Mouse (Mus musculus) A20 (cell line): Measurements from ENCODE around the gene Kit.

Experiments used
- DNase-seq: peaks from one replicate; pipeline ENCODE4 v3.0.0-alpha.2; 2011; ENCODE audit warnings: low read depth, low spot score

Kit gene

GRCm38 (mm10) chr5:75574852-75575566, at the start of gene Kit:
Kit (plus strand) TSS chr5:75574916.
- DNase-seq, result no peak

GRCm38 (mm10) chr5:75536156-75536555, 38.6 kb upstream of the Kit start:
- DNase-seq, result no peak

GRCm38 (mm10) chr5:75537717-75538116, 37.0 kb upstream of the Kit start:
- no peak for DNase-seq

GRCm38 (mm10) chr5:75538458-75538857, 36.3 kb upstream of the Kit start:
- DNase-seq, result no peak

GRCm38 (mm10) chr5:75539098-75539497, 35.6 kb upstream of the Kit start:
- no peak for DNase-seq

GRCm38 (mm10) chr5:75543757-75544156, 31.0 kb upstream of the Kit start:
- no peak for DNase-seq

GRCm38 (mm10) chr5:75544472-75545264, 30.0 kb upstream of the Kit start:
- no peak for DNase-seq

- no peak for DNase-seq
Observed at GRCm38 (mm10) chr5:75545265-75545643, 29.5 kb upstream of the Kit start.

- DNase-seq, result no peak
Observed at GRCm38 (mm10) chr5:75553021-75553420, 21.7 kb upstream of the Kit start.

GRCm38 (mm10) chr5:75557636-75558035, 17.1 kb upstream of the Kit start:
- no peak for DNase-seq

DNA sequence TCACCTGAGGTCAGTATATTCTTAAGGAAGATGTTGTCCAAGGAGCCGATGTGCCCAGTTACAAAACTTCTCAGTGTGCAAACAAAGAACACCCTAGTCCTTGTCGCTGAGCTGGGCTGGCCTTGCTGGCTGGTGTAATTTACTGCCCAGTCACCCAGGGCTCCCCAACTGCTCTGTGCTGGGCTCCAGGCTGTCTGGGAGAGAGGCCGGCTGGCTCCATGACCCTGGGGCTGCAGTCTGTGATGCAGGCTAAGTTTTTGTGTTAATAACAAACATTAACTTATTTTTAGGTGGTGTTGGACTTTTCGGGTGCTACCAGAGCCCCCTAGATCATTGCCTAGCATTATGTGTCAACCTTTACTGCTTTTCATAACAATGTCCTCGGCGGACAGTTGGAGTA, 15.4 kb upstream of the Kit start:
- no peak for DNase-seq

DNA sequence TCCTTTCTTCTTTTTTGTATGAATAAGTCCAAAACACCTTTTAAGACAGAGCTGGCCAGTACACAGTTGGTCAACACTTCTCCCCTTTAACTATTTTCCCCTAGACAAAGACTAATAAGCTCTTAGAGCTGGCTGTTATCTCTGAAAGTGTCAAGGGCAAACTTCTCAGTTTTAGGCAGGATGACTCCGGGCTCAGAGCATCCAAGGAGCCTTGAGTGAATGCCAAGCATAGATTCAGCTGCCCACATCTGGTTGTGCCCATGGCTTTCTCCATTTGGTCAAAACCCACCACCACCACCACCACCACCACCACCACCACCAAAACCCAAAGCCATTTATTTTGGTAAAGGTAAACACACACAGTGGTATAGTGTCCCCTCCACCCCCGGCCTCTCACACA, 13.5 kb upstream of the Kit start:
- no peak for DNase-seq

GRCm38 (mm10) chr5:75574151-75574851, 415 bp upstream of the Kit start:
- DNase-seq, result no peak

DNA sequence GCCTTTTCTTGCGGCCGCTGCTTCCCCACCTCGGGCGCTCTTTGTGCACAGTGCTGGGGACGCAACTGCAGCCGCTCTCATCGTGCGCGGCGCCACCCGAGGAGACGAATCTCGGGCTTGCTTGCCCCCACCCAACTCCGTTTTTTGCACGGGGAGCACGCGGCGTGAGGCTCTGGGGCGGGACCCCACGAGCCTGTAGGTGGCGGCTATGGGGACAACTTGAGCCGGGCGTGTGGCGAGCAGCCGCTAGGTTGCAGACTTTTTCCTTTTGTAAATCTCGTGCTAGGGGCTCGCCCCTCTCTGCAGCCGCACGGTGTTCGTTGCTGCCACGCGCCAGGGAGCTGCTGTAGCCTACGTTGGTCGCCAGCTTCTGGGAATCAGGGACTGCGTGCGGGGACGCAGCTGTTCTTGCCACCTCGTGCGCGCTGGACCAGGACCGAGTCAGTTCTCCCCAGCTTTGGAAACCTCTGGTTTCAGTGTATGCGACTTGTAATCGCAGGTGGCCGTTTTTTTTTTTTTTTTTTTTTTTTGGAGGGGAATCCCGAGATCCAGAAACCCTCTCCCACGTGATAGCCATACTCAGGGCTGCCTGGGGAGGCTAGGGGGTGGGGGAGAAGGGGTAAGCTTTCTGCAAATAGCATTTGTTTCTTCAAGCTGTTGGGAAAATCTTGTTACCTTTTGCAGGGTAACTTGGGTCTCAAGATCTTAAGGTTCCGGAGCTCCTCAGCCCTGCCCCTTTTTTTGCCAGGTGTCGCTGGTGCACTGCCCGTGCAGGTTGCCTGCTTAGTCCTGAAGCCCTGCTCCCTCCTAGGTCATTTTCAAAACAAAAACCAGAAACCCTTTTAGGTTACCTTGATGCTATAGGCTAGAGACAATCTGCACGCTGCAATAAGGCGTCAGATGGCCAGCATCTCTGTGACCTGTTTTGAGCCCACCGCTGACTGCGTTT, 1.1 kb downstream of the Kit start:
- DNase-seq, result no peak

- no peak for DNase-seq
Observed at GRCm38 (mm10) chr5:75576741-75577140, 2.0 kb downstream of the Kit start.

GRCm38 (mm10) chr5:75578141-75578540, 3.4 kb downstream of the Kit start:
- no peak for DNase-seq

- DNase-seq, result no peak
Observed at GRCm38 (mm10) chr5:75579244-75579643, 4.5 kb downstream of the Kit start.

GRCm38 (mm10) chr5:75579646-75580268, 5.0 kb downstream of the Kit start:
- no peak for DNase-seq

DNA sequence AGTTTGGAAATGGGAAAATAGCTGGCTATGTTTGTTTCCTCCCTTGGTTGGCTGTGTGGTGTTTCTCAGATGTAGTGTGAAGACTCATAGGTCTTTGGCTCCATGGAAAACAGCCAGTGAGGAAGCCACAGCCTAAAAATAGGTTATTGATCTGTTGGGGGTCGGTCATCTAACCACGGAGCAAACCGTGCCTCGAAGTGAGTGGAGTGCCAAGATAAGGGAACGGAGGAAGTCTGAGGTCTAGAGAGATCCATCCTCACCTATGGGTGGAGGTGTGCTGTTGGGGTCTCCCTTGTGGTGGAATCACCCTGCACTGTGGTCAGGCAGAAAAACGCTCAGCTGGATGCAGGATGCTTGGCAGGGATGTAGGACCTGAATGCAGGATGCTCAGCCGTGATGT, 7.2 kb downstream of the Kit start:
- DNase-seq, result no peak

- DNase-seq, result no peak
Observed at GRCm38 (mm10) chr5:75587781-75588180, 13.1 kb downstream of the Kit start.
